Mouse (Mus musculus) spleen, adult 12 weeks (tissue): ENCODE data around the gene Ccdc3.
"Not testable (repeated sequence)": the region's sequence is repeated elsewhere in the genome, so short reads cannot be mapped to it uniquely, and the experiment has no call there.

Experiments used
- DNase-seq: peaks from one replicate; pipeline ENCODE4 v3.0.0; 2022; ENCODE audit warnings: low spot score

The Ccdc3 gene

DNA sequence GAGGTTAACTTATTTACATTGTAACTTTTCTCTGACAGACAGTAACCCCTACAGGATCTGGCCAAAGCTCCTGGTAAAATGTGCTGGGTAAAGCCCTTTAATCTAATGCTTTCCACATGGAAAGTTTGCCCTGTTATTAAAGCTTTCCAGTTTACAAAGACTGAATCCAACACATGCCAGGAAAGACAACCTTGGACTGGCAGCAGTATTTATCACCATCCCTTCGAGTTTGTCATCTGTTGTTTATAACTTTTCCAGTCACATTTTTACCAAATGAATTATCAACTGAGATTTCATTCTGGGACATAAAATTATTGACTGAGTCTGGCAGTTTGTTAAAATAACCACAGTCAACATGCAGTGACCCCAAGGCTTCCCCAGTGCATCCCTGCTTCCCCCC, 77.0 kb downstream of the Ccdc3 start:
- no peak for DNase-seq

DNA sequence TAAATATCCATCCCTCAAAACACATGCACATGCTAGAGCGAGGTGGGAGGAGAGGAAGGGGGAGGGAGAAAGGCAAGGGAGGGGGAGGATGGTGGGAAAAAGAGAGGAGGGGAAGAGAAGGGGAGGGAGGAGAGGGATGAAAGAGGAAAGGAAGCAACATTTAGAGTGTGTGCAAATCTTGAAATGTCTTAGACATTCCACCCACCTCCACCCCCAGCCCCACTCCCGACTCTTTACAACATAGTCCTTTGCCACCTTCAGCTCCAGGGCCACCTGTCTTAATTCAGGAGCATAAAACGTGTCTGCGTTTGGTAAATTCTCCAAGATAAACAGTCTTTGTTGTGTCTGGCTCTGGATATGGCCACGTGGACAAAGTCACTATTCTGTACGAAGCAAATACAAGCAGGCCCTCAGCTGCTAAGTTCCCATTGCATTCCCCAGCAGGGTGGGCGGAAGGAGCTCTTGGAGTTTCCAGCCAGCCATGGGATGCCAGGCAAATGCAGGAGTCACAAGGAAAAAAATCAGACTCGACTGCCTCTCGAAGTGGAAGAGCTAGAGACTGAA, 77.8 kb downstream of the Ccdc3 start:
- no peak for DNase-seq

DNA sequence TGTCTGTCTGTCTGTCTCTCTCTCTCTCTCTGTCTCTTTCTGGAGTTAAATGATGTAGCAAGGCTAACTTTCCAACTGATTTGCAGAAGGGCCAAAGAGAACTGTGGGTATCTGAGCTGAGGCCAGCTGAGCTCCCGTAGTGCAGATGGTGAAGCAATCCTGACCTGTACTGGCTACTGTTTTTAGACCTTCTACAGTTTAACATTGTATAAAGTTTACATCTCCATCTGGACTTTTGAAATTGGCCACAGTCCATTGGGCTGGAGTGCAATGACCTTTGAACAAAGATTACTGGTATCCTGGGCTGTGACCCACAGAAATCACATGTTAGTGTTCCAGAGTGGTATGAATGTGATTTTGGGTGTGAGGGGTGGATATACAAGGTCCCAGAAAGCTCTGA, 81.6 kb downstream of the Ccdc3 start:
- no peak for DNase-seq

DNA sequence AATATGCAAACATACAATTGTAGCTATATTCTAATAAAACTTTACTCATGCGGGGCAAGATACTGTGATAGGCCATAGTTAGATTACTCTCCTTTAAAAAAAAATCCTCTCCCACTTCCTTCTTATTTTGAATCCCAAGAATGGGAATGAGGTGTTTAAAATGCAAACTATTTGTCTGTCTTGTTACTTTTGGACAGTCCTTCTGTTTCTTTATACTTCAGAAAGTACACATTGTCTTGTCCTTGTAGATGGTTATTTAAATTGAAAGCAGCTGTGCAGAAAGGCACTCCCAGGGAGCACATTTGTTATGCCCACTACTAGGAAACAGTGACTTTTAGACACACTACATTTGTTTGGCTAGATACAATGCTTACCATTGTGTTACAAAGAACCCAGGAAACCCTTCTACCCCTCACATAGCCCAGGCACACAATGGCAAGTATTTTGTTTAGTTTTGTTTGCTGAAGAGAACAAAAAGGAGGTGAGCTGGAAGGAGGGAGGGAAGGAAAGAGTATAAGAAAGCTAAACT, 82.3 kb downstream of the Ccdc3 start:
- no peak for DNase-seq

DNA sequence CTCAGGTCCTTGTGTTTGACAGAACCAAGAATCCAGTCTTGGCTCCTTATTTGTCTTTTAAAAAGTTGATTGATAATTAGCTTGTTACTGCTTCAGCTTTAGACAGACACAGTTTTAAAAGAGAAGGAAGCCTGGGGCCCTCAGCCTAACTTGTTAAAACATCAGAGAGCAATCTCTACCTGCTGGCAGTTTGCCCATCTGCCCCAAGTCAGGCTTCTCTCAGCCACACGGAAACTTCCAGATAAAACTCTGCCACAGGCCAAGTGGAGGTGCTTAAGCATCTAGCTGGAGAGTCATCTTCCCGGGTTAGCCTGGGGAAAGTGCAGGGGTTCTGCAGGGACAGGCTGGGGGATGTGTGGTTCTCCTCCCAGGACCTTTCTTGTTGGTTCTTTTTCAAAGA, 85.0 kb downstream of the Ccdc3 start:
- DNase-seq: no peak

DNA sequence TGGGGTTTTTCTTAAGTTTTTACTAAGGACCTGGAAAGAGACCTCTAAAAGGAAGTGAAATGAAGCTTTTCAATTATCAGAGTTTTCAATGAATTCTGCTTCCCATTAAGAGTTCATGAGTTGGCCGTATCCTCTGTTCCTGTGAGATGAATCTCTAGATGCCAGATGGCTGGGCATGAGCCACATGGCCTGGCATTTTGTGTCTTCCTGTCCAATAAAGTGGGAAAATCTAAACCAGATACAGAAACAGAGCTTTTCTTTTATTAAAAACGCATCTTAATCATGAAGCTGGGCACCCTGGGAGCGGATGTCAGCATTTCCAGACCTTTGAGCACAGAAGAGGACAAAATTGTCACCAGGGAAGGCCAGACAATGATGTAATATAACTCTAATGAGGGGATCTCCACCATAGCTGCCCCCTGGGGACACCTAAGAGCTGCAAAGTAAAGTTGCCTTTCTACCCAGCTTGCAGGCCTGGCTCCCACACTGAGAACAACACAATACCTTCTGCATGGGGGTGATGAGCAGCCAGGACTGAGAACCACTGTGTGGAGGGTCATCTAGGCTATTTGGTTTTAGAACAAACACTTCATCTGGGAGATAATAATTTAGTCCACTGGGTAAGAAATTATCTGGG, 99.4 kb downstream of the Ccdc3 start:
- no peak for DNase-seq

DNA sequence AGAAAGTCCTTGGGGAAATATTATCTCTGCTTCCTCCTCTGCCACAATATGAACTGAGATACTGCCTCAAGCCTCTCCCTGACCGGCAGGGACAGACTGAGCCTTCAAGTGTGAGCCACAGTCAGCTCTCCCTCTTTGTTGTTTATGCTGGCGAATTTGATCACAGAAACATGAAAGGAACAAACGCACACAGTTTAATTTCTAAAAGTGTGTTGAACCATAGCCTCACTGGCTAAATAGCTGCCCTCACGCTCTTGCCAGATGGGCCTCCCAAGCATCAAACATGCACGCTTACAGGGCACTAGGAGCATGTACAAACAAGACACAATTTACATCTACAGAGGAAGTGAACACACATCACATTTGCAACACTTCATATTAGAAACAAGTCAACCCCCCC, 100.3 kb downstream of the Ccdc3 start:
- no peak for DNase-seq

DNA sequence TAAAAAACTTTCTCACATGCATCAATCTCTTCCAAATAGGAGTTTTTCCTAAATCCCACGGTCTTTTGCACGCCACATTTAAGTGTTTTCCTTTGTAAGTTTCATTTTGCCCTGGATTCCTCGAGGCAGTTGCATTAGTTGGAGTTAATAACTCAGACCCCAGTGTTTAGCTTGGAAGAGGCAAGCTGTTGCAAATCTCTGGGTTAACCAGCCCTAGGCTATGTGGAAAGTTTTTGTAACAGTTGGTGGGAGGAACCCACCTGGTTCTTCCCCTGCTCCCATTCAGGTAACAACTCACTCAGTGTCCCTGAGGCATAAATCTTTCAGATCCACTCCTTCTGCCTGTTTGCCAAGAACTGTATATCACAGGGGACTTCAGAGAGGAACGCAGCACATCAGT, 101.9 kb downstream of the Ccdc3 start:
- DNase-seq: no peak

DNA sequence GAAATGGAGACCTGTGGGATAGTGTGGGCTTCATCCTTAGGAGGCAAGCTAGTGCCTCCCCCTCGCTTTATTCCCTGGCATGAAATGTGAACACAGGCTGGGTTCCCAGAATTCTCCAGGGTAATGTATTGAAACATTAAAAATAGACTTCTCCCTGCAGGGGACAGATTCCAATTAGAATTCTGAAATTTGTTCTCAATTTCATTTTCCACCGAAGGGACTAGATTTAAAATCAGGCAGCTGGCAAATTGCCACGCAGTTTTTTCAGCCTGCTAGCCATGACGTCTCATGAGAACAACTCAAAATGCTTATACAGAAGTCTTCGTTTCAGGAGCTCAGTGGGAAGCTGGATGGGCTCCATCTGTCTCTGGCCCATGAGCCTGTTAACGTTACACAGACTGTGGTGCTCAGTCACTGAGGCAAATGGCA, 103.9 kb downstream of the Ccdc3 start:
- no peak for DNase-seq

DNA sequence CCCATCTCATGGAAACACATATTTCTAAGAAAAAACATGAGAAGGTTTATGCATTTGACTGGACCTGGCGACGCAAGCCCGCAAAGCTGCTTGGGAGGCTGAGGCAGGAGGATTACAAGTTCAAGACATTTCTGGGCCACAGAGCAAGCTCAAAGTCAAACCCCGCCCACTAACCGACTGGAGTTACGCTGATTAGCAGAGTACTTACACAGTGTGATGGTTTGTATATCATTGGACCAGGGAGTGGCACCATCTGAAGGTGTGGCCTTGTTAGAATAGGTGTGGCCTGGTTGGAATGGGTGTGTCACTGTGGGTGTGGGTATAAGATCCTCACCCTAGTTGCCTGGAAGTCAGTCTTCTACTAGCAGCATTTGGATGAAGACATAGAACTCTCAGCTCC, 111.6 kb downstream of the Ccdc3 start:
- DNase-seq: not testable (repeated sequence)

DNA sequence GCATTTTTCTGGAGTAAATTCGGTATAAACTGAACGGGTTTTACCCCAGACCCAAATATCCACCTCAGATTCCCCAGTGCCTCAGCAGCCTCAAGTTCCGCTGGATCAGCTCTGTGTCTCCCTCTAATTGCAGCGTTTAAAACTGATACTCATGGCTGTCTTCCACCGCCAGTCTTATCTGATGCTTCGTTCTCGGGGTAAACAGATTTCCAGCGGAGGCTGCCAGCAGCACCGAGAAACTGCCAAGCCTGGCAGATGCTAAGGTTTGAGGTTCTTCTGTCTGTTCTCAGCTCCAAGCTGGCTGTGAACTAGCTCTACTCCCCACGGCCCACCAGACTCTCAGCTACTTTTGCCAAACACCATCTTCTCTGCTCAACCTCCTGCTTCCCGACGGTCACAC, 112.4 kb downstream of the Ccdc3 start:
- DNase-seq: no peak

DNA sequence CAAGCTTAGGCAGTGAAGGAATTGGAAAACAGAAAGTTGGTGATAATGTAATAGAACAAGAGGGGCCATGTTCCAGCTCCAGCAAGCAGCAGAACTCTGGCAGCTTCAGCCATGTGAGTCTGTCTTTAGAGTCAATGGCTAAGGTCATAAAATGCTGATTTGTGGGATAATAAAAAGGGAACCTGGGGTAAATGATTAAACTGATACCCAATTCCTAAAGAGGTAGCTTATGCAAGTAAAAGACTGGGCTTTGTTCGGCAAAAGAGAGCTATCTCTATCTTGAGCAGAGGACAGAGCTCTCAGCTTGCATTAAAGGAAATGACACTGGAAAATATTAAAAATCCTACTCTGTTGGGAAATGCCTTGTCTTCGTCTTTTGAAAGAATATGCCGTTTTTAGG, 120.7 kb downstream of the Ccdc3 start:
- DNase-seq: no peak

DNA sequence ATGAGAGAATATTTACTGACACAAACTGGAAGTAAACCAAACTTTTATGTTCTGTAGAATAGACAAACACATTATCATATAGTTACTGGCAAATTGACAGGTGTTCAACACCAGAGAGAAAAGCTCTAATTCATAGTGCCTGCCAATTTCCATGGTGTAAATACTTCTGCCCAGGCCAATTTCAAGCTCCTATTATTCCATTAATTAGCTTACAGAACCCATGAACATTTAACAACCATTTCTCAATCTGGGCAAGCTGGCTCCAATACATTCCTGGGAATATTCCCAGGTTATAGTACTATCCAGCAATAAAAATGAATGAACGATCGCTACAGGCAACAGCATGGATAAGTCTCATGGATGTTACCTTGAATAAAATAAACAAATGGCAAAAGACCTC, 124.7 kb downstream of the Ccdc3 start:
- no peak for DNase-seq

DNA sequence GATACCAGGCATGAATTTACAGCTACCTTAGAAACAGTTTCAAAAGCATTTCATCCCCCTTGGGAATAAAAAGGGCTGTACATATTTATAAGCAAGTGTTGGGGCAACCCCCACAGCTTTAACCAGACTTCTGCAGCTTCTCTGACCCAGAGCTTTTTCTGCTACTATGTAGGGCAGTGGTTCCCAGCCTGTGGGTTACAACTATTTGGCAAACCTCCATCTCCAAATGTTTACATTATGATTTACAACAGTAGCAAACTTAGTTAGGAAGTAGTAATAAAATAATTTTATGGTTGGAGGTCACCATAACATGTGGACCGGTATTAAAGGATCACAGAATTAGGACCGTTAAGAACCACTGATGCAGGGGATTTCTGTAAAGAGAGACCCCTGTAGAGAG, 130.4 kb downstream of the Ccdc3 start:
- DNase-seq: no peak
